Mouse (Mus musculus) heart, adult 18-20 months (tissue): ENCODE results near the gene Olfr96. TPM values are rescaled to one million over a fixed set of nuclear protein-coding genes. Genes with fewer than 3 reads are reported as not detected.

Experiments
- DNase-seq, 2 experiments: peaks; one replicate each; pipeline ENCODE4 v3.0.0; 2021 to 2022; ENCODE audit warnings: mixed read lengths in 1 of 2
- total RNA-seq, 2 experiments: library from RNA; stranded (reverse); gene quantifications; 2 replicates each; pipeline ENCODE4 v1.2.3; 2021

The Olfr96 gene
- total RNA-seq, 2 experiments from 2014 or later = not detected

- peak; percentile 78 to 86 for DNase-seq
These were observed 50.8 kb downstream of the Olfr96 start for GRCm38 (mm10) chr17:37270702-37271092.

GRCm38 (mm10) chr17:37275626-37276248, 55.8 kb downstream of the Olfr96 start:
- peak in 1 of 2 experiments; percentile 22 for DNase-seq

Other genes with a start within 250 kb of the Olfr96 start
- 1 to 10 TPM in 1 of 2 experiments, under 1 TPM in 1; 0.90 to 1.0 TPM for gene 2410137M14Rik, start 238.9 kb upstream of the Olfr96 start, total RNA-seq
- not detected for gene H2-M5, start 230.6 kb upstream of the Olfr96 start, total RNA-seq
- 1 to 10 TPM; 1.7 to 2.0 TPM for gene Zfp57, start 219.0 kb upstream of the Olfr96 start, total RNA-seq
- not detected for gene Mog, start 196.7 kb upstream of the Olfr96 start, total RNA-seq
- 1 to 10 TPM; 6.0 to 8.2 TPM for gene Gabbr1, start 174.2 kb upstream of the Olfr96 start, total RNA-seq
- gene Olfr90, start 131.6 kb upstream of the Olfr96 start, total RNA-seq = not detected
- gene Olfr91, start 121.9 kb upstream of the Olfr96 start, total RNA-seq = not detected
- not detected for gene Olfr92, start 100.1 kb upstream of the Olfr96 start, total RNA-seq
- gene Olfr93, start 58.7 kb upstream of the Olfr96 start, total RNA-seq = not detected
- 1 to 10 TPM in 1 of 2 experiments, not detected in 1; 1.2 TPM for gene Ubd, start 26.3 kb upstream of the Olfr96 start, total RNA-seq
- not detected for gene Olfr94, start 19.2 kb upstream of the Olfr96 start, total RNA-seq
- gene Olfr95, start 7.0 kb upstream of the Olfr96 start, total RNA-seq = not detected
- gene Olfr97, start 17.2 kb downstream of the Olfr96 start, total RNA-seq = not detected
- not detected for gene Olfr98, start 43.6 kb downstream of the Olfr96 start, total RNA-seq
- gene H2-M3, start 50.1 kb downstream of the Olfr96 start, total RNA-seq = 1 to 10 TPM; 4.1 to 5.4 TPM
- gene Olfr99, start 63.3 kb downstream of the Olfr96 start, total RNA-seq = not detected
- gene Olfr101, start 84.2 kb downstream of the Olfr96 start, total RNA-seq = not detected
- gene Olfr102, start 96.9 kb downstream of the Olfr96 start, total RNA-seq = not detected
- not detected for gene Olfr103, start 119.6 kb downstream of the Olfr96 start, total RNA-seq
- not detected for gene Olfr104-ps, start 139.4 kb downstream of the Olfr96 start, total RNA-seq
- not detected for gene Olfr105-ps, start 158.9 kb downstream of the Olfr96 start, total RNA-seq
- not detected for gene Olfr106-ps, start 170.2 kb downstream of the Olfr96 start, total RNA-seq
- gene Olfr107, start 179.1 kb downstream of the Olfr96 start, total RNA-seq = not detected
- gene Olfr108, start 225.3 kb downstream of the Olfr96 start, total RNA-seq = not detected
- not detected for gene Olfr109, start 238.8 kb downstream of the Olfr96 start, total RNA-seq